Mouse (Mus musculus): ENCODE results near the gene 1110017D15Rik.
A peak's percentile ranks its signal among the peaks of the same experiment; 100 is the strongest.

GRCm38 (mm10) chr4:41506156-41506555 is 11.0 kb downstream of the 1110017D15Rik start:
- TF ChIP-seq CTCF (IDR thresholded peaks at IDR 0.05) (peak; percentile 69), EP300 (IDR thresholded peaks at IDR 0.05; ENCODE audit: insufficient read depth, low read depth, low read length) (no peak)
